Mouse (Mus musculus): ENCODE data around the gene Dnttip1. TPM values are rescaled to one million over a fixed set of nuclear protein-coding genes. Genes with fewer than 3 reads are reported as not detected.

Dnttip1 gene
- polyA plus RNA-seq, 2 experiments, result 26.0 to 36.7 TPM

DNA sequence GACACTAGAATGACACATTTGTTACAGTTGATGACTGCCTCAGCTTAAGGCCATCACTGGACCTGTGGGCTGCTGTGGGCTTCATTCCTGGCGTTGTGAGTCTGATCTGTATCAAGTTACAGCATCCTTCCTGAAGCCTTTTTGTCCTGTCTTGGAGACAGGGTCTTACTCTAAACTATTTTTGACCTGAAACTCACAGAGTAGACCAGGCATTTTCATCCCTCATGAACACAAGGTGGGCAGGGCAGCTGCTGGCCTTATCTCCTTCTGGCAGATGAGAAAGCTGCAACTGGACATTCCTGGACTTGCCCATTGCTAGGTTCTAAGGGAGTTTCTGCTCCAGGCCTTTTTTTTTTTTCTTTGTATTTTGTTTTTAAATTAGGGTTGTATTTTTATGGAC, 12.9 kb downstream of the Dnttip1 start:
- no peaks in the 10 kb centered on the region for H3K9me3 ChIP-seq (ENCODE audit: control insufficient read depth, low read length)
- TF ChIP-seq EP300 (IDR thresholded peaks at IDR 0.05; ENCODE audit: low read depth) (peak; percentile 86), CTCF (IDR thresholded peaks at IDR 0.05; ENCODE audit: low read depth) (no peak)
- 50% methylated on average over 1 of the region's 1 CpGs for WGBS (ENCODE audit: insufficient replicate concordance)
- peak; percentile 75 to 79 (median 75) for DNase-seq (ENCODE audit: low read depth in 3 of 3, low spot score in 3 of 3)
- H3K4me3 ChIP-seq (ENCODE audit: insufficient read depth in 1 of 2, low read depth in 2 of 2, low read length in 2 of 2), result peak overlapping the region; percentile 7 to 23; a peak in 2 of 4 replicates
- peaks cover 53 to 58% of the 10 kb centered on the region in 2 experiments for H3K4me1 ChIP-seq (replicated peaks; ENCODE audit: control insufficient read depth in 2 of 2, insufficient read depth in 2 of 2, low read length in 1 of 2)
- peak; percentile 65 for ATAC-seq (ENCODE audit: insufficient read depth)
- H3K27me3 ChIP-seq (ENCODE audit: control insufficient read depth, insufficient read depth, low read length), result no peaks in the 10 kb centered on the region
- H3K36me3 ChIP-seq (replicated peaks; ENCODE audit: control insufficient read depth, insufficient read depth, low read depth), result peaks cover 93% of the 10 kb centered on the region
- peak overlapping the region; percentile 92 for H3K27ac ChIP-seq
- H3K4me2 ChIP-seq (ENCODE audit: low read depth), result peak overlapping the region; percentile 63
- H3K9ac ChIP-seq (replicated peaks), result peak overlapping the region; percentile 73

- H3K36me3 ChIP-seq (replicated peaks; ENCODE audit: control insufficient read depth, insufficient read depth, low read depth), result peaks cover 86% of the 10 kb centered on the region
These were observed 14.5 kb downstream of the Dnttip1 start for GRCm38 (mm10) chr2:164760059-164760833.

DNA sequence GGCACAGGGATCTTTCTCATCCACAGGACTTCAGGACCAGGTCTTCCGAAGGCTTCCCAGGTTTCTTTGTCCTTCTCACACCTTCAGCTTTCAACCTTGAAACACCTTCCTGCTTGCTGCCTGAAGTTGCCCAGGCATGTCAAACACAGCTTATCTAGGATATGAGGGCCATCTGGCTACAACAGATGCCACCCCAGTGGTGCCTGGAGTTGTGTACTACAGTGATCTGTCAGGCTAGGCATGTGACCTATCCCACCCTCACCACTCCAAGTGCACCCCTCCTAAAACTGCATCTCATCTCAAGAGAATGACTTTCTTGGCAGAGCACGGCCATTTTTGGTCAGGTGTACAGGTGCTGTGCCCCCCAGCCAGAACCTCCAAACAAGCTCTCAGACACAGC, 15.7 kb downstream of the Dnttip1 start:
- DNase-seq (ENCODE audit: low read depth in 3 of 3, low spot score in 3 of 3) (peak; percentile 78 to 82 (median 81)), ATAC-seq (ENCODE audit: insufficient read depth) (peak; percentile 88)
- H3K36me3 ChIP-seq (replicated peaks; ENCODE audit: control insufficient read depth, insufficient read depth, low read depth), result peaks cover 86% of the 10 kb centered on the region
- no peaks in the 10 kb centered on the region for H3K9me3 ChIP-seq (ENCODE audit: control insufficient read depth, low read length)
- H3K4me1 ChIP-seq (replicated peaks; ENCODE audit: control insufficient read depth in 2 of 2, insufficient read depth in 2 of 2, low read length in 1 of 2), result peaks cover 53 to 59% of the 10 kb centered on the region in 2 experiments
- peak; percentile 94 for TF ChIP-seq EP300 (IDR thresholded peaks at IDR 0.05; ENCODE audit: low read depth)
- peak; percentile 3; the same call in 1 of the 2 replicates for TF ChIP-seq CTCF (IDR thresholded peaks at IDR 0.05; ENCODE audit: low read depth)
- peak overlapping the region; percentile 61 for H3K4me2 ChIP-seq (ENCODE audit: low read depth)
- H3K4me3 ChIP-seq (ENCODE audit: insufficient read depth in 1 of 2, low read depth in 2 of 2, low read length in 2 of 2), result no peak overlapping the region
- peak overlapping the region; percentile 92 for H3K27ac ChIP-seq
- no peaks in the 10 kb centered on the region for H3K27me3 ChIP-seq (ENCODE audit: control insufficient read depth, insufficient read depth, low read length)
- WGBS (ENCODE audit: insufficient replicate concordance), result 62% methylated on average over 2 of the region's 2 CpGs
- peak overlapping the region; percentile 73 for H3K9ac ChIP-seq (replicated peaks)

More at GRCm38 (mm10) chr2:164760059-164760833, 14.5 kb downstream of the Dnttip1 start:
- DNase-seq (ENCODE audit: low read depth in 3 of 3, low spot score in 3 of 3) (peak; percentile 85 to 89 (median 87)), ATAC-seq (ENCODE audit: insufficient read depth) (peak; percentile 72)
- Histone ChIP-seq H3K9ac (replicated peaks) (peak overlapping the region; percentile 73), H3K4me2 (ENCODE audit: low read depth) (peak overlapping the region; percentile 63), H3K9me3 (ENCODE audit: control insufficient read depth, low read length) (no peaks in the 10 kb centered on the region), H3K27ac (peak overlapping the region; percentile 92), H3K4me3 (ENCODE audit: insufficient read depth in 1 of 2, low read depth in 2 of 2, low read length in 2 of 2) (peak overlapping the region in 1 of 2 experiments; percentile 15; a peak in 2 of 4 replicates), H3K4me1 (replicated peaks; ENCODE audit: control insufficient read depth in 2 of 2, insufficient read depth in 2 of 2, low read length in 1 of 2) (peaks cover 53 to 59% of the 10 kb centered on the region in 2 experiments), H3K27me3 (ENCODE audit: control insufficient read depth, insufficient read depth, low read length) (no peaks in the 10 kb centered on the region)
- 30% methylated on average over 4 of the region's 4 CpGs for WGBS (ENCODE audit: insufficient replicate concordance)
- peak; percentile 99 for TF ChIP-seq EP300 (IDR thresholded peaks at IDR 0.05; ENCODE audit: low read depth)
- no peak for TF ChIP-seq CTCF (IDR thresholded peaks at IDR 0.05; ENCODE audit: low read depth)

DNA sequence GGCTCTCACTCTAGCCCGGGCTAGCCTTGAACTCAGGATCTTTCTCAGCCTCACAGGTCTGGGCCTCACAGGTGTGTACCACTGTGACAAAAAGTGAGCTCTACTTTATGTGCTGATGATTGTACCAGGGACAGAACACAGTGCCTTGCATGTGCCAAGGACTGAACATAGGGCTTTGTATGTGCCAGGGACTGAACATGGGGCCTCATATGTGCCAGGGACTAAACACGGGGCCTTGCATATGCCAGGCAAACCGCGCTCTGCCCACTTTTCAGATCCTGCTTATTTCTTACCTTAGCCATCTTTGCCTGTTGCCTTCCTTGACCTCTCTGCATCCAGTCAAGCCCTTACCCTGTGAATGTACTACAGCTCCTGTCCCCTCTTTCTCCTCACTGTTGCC, 16.2 kb downstream of the Dnttip1 start:
- peak overlapping the region; percentile 61 for H3K4me2 ChIP-seq (ENCODE audit: low read depth)
- WGBS (ENCODE audit: insufficient replicate concordance), result 75% methylated on average over 4 of the region's 4 CpGs
- H3K9me3 ChIP-seq (ENCODE audit: control insufficient read depth, low read length), result no peaks in the 10 kb centered on the region
- H3K4me3 ChIP-seq (ENCODE audit: insufficient read depth in 1 of 2, low read depth in 2 of 2, low read length in 2 of 2), result no peak overlapping the region
- peaks cover 86% of the 10 kb centered on the region for H3K36me3 ChIP-seq (replicated peaks; ENCODE audit: control insufficient read depth, insufficient read depth, low read depth)
- peaks cover 53 to 59% of the 10 kb centered on the region in 2 experiments for H3K4me1 ChIP-seq (replicated peaks; ENCODE audit: control insufficient read depth in 2 of 2, insufficient read depth in 2 of 2, low read length in 1 of 2)
- ATAC-seq (ENCODE audit: insufficient read depth), result peak; percentile 3; the same call in 1 of the 2 replicates
- TF ChIP-seq CTCF (IDR thresholded peaks at IDR 0.05; ENCODE audit: low read depth), result no peak
- TF ChIP-seq EP300 (IDR thresholded peaks at IDR 0.05; ENCODE audit: low read depth), result no peak
- peak overlapping the region; percentile 92 for H3K27ac ChIP-seq
- no peak for DNase-seq (ENCODE audit: low read depth in 3 of 3, low spot score in 3 of 3)
- no peaks in the 10 kb centered on the region for H3K27me3 ChIP-seq (ENCODE audit: control insufficient read depth, insufficient read depth, low read length)
- H3K9ac ChIP-seq (replicated peaks), result peak overlapping the region; percentile 73

- ATAC-seq (ENCODE audit: insufficient read depth) (no peak), DNase-seq (ENCODE audit: low read depth in 3 of 3, low spot score in 3 of 3) (no peak)
- Histone ChIP-seq H3K4me2 (ENCODE audit: low read depth) (peak overlapping the region; percentile 11; the same call in 1 of the 2 replicates), H3K9ac (replicated peaks) (no peak overlapping the region; the same call in none of the 2 replicates), H3K4me3 (ENCODE audit: insufficient read depth in 1 of 2, low read depth in 2 of 2, low read length in 2 of 2) (no peak overlapping the region), H3K9me3 (ENCODE audit: control insufficient read depth, low read length) (no peaks in the 10 kb centered on the region), H3K36me3 (replicated peaks; ENCODE audit: control insufficient read depth, insufficient read depth, low read depth) (peaks cover 86% of the 10 kb centered on the region), H3K27me3 (ENCODE audit: control insufficient read depth, insufficient read depth, low read length) (no peaks in the 10 kb centered on the region), H3K27ac (peak overlapping the region; percentile 92), H3K4me1 (replicated peaks; ENCODE audit: control insufficient read depth in 2 of 2, insufficient read depth in 2 of 2, low read length in 1 of 2) (peaks cover 53 to 59% of the 10 kb centered on the region in 2 experiments)
- 79% methylated on average over 7 of the region's 7 CpGs for WGBS (ENCODE audit: insufficient replicate concordance)
- TF ChIP-seq CTCF (IDR thresholded peaks at IDR 0.05; ENCODE audit: low read depth) (no peak), EP300 (IDR thresholded peaks at IDR 0.05; ENCODE audit: low read depth) (no peak)
These were observed 16.8 kb downstream of the Dnttip1 start for GRCm38 (mm10) chr2:164762593-164762992.

All from liver, embryonic 14.5 days (tissue).